Mouse (Mus musculus): Measurements from ENCODE around the gene Bad. TPM values are rescaled to one million over a fixed set of nuclear protein-coding genes. Genes with fewer than 3 reads are reported as not detected.

The Bad gene
- total RNA-seq, 2 experiments from 2014 or later: 37.8 to 44.4 TPM

- DNase-seq (ENCODE audit: low spot score in 2 of 2): no peak
Observed at GRCm38 (mm10) chr19:6968491-6969271, 27.0 kb downstream of the Bad start.

- DNase-seq (ENCODE audit: low spot score in 2 of 2): no peak
Observed at GRCm38 (mm10) chr19:6969291-6969664, 27.6 kb downstream of the Bad start.

- no peak for DNase-seq (ENCODE audit: low spot score in 2 of 2)
Observed at GRCm38 (mm10) chr19:6969665-6970381, 28.2 kb downstream of the Bad start.

GRCm38 (mm10) chr19:6970460-6971085, 28.9 kb downstream of the Bad start:
- no peak for DNase-seq (ENCODE audit: low spot score in 2 of 2)

GRCm38 (mm10) chr19:6971644-6972043, 30.0 kb downstream of the Bad start:
- no peak for DNase-seq (ENCODE audit: low spot score in 2 of 2)

GRCm38 (mm10) chr19:6972247-6972917, 30.7 kb downstream of the Bad start:
- DNase-seq (ENCODE audit: low spot score in 2 of 2): no peak

GRCm38 (mm10) chr19:6973581-6974190, 32.0 kb downstream of the Bad start:
- DNase-seq (ENCODE audit: low spot score in 2 of 2): no peak

GRCm38 (mm10) chr19:6974211-6975205, 32.8 kb downstream of the Bad start, which contains the start of gene Ppp1r14b:
Gene Ppp1r14b, plus strand, starts transcription at chr19:6974968.
- DNase-seq (ENCODE audit: low spot score in 2 of 2): peak; percentile 63 to 80

- peak in 1 of 2 experiments; percentile 63 for DNase-seq (ENCODE audit: low spot score in 2 of 2)
Observed at GRCm38 (mm10) chr19:6975537-6976521, 34.2 kb downstream of the Bad start, which contains the start of gene Plcb3. Gene Plcb3, minus strand, starts transcription at chr19:6976470.

- DNase-seq (ENCODE audit: low spot score in 2 of 2): no peak
Observed at GRCm38 (mm10) chr19:6977759-6978638, 36.3 kb downstream of the Bad start.

- DNase-seq (ENCODE audit: low spot score in 2 of 2): no peak
Observed at GRCm38 (mm10) chr19:6978639-6978974, 36.9 kb downstream of the Bad start.

- peak in 1 of 2 experiments; percentile 65 for DNase-seq (ENCODE audit: low spot score in 2 of 2)
Observed at GRCm38 (mm10) chr19:6979001-6979479, 37.4 kb downstream of the Bad start.

GRCm38 (mm10) chr19:6979486-6980380, 38.1 kb downstream of the Bad start:
- DNase-seq (ENCODE audit: low spot score in 2 of 2): peak; percentile 99

GRCm38 (mm10) chr19:6980381-6981093, 38.9 kb downstream of the Bad start, which contains the start of gene Fkbp2:
Gene Fkbp2, minus strand, starts transcription at chr19:6980501.
- peak; percentile 98 to 99 for DNase-seq (ENCODE audit: low spot score in 2 of 2)

GRCm38 (mm10) chr19:6981465-6981864, 39.8 kb downstream of the Bad start:
- DNase-seq (ENCODE audit: low spot score in 2 of 2): no peak

- no peak for DNase-seq (ENCODE audit: low spot score in 2 of 2)
Observed at GRCm38 (mm10) chr19:6983621-6984020, 42.0 kb downstream of the Bad start.
